Mouse (Mus musculus) c-Kit-positive CD71-negative TER-119-negative erythroid progenitor cells, embryonic 14.5 days (primary cell): Measurements from ENCODE around the gene Nalcn.
A peak's percentile ranks its signal among the peaks of the same experiment; 100 is the strongest.
"Not testable (repeated sequence)": the region's sequence is repeated elsewhere in the genome, so short reads cannot be mapped to it uniquely, and the experiment has no call there.

ENCODE experiments used
- DNase-seq: peaks from one replicate; pipeline ENCODE4 v3.0.0-alpha.2; 2013; ENCODE audit warnings: low read depth

Nalcn gene

DNA sequence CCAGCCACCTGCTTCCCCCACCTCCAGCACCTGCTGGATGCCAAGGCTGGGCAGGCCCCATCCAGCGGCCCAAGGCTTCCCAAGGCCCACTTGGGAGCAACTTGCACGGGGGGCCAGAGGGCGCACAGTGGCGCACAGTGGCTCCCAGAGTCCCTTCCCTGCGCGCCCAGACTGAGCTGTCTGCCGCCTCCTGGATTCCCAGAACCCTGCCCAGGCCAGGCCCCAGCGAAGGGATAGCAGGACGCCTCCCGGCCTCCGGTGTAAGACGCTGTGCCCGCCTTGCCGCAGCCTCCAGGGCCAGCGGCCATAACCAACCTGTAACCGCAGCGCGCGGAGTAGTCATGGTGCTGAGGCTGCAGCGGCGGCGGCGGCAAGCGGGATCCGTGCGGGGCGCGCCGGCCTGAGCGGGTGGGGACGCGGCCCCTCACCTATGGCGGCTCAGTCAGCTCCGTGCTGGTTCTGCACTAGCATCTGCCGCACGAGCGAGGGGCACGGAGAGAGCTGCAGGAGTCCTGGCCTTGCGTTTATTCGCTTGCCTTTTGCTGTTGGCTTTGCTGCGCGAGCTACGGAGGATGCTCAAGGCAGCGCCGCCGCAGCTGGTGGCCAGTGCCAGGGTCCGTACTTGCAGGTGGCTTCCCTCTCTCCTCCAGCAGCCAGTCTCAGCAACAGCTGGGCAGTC lies at the start of gene Nalcn:
Gene Nalcn (minus strand): TSS at position 644 of the 679 bp plus-strand sequence.
- no peak for DNase-seq

DNA sequence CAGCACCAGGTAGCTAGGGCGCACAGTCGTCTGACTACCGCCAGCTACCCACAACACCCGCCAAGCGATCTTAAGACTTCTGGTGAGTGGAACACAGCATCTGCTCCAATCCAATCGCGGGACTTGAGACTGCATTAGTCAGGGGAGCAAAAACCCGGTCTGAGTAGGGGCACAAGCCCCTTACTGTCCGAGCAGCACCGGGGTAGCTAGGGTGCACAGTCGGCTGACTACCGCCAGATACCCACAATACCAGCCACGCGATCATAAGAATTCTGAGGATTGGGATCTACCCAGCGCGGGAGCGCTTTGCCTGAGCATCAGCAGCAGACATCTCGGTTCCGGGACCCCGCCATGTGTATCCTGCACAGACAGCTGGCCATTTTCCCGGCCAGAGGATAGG lies 44.1 kb upstream of the Nalcn start:
- DNase-seq = not testable (repeated sequence)

DNA sequence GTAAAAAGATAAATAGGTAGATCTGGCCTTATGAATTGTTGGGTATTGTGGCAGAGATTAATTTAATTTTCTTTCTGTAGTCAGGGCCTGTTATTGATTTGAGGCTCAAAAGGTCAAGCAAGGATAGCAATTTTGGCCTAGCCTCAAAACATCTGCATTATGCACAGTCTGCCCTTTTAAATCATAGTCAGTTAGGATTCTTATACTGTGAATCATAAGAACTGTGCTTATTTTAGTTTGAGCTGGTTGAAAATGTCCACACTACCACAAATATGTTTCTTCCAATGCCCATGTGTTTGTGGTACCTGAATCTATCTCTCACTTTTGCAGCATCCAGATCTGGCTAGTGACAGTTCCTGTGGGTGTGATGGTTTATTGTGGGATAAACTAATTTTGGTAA lies 37.5 kb upstream of the Nalcn start:
- DNase-seq = no peak

DNA sequence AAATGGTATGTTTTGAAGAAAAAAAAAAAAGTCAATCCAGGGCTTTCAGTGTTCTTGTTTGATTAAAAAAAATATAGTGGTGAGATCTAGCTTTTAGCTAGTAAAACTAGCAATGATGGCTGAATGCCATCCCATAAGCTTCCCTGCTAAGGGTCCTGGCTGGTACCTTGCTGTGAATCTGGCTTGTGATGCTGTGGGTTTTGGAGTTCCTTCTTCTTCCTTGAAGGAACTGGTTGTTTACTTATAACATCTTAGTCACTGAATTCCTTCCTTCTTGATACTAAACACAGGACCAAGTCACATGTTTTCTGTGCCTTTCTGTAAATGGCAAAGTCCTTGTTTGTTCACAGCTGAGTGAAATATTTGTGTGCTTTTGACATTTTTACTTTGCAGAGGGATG lies 36.3 kb upstream of the Nalcn start:
- no peak for DNase-seq

DNA sequence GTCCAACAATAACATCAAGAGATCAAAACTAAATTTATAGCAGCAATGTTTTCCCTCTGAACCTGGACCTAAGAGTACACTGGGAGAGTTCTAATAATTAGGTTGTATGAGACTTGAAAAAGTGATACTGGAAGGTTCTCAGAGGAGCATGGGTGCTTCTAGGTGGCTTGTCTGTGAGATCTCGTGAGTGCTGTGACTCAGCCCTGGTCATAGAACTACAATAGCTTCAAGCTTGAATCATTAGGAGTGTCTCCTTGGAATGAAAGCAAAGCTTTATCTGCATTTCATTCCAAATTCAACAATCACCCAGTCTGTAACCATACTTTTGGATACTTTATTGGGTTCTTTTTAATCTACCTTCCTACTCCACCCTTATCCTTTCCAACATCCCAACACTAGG lies 35.4 kb upstream of the Nalcn start:
- DNase-seq = no peak

DNA sequence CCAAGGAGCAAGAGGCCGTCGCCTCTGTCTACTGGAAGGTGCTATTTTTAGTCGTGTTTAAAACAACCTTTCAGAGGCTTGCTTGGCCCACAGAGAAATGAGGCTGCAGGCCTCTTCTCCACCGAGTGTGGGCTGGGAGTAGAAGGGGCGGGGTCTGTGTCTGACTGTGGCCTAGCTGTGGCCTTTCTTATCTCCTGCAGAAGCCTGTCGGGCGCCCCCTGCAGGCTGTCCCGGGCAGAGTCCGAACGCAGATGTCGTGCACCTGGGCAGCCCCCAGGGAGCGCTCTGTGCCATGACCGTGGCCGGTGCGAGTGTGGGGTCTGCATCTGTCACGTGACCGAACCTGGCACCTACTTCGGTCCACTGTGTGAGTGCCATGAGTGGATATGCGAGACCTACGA lies 34.1 kb upstream of the Nalcn start:
- DNase-seq = peak; percentile 9

DNA sequence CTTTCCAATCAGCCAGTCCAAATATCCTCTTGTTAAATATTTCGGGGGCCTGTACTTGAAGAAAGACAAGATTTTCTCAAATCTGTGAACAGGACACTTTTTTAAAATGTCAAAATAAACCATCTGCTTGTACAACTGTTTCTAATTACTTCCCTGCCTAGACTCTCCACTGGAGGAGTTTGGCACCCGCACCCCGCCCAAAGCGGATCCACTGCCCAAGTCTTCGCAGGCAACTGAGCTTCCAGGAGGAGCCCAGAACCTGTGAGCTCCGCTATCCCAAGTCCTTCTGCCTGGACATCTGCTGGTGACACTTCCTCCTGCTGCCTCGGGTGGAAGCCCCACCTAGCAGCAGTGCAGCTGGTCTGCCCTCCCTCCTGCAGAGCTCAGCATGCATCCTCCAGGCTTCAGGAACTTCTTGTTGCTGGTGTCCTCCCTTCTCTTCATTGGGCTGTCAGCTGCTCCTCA lies 33.0 kb upstream of the Nalcn start, which contains the start of gene Itgbl1:
Gene Itgbl1 (plus strand): TSS at position 51 of the 465 bp plus-strand sequence.
- DNase-seq = no peak

DNA sequence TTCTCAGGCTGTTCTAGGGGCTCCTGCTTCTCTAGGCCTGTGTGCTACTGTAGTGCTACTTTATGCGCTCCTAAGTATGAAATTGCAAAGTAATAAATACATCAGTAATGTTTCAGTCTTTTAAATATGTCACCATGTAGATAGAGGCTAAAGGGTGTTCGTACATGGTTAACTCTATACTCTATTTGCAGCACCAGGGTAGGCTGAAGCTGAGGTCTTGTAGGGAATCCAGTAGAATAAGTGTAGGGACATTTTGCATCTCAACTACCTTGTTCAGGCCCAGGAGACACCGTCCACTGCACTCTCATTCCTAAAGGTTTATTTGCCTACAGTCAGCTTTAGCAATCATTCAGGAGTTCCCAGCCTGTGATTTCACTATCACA lies 227 bp upstream of the Nalcn start:
- DNase-seq = no peak

DNA sequence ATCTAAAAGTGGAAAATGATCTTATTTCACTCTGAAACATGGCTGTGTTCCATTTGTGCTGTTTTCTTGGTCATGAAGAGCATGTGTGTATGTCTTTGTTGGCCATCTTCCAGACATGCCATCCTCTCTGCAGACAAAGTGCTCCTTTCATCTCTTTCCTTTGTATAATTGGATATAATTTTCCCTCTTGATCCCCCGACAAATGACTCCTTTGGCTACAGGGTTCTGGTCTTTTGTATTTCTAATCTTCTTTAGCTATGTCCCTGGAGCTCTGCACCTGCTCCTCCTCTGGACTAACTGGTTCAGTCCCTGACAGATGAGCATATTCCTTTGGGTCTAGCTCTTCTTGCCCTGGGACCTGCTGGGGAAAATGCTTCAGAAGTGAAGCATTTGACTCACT lies 4.0 kb downstream of the Nalcn start:
- no peak for DNase-seq

DNA sequence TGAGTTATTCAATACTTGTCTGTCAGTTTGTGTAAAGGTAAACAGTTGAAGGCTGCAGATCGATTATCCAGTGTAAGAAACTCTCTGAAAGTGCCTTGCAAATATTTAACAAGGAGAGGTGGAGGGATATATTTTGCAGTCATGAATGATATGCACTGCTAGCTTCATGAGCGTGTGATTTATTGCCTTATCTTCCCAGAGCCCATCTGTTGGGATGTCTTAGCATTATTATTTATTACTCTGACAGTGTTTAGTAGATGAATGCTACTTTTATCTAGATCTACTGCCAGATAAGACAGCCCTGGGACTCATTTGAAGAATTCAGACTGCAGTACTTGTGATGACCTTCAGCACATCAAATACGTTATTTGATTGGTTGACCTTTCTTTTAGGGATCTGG lies 31.7 kb downstream of the Nalcn start:
- DNase-seq = no peak

DNA sequence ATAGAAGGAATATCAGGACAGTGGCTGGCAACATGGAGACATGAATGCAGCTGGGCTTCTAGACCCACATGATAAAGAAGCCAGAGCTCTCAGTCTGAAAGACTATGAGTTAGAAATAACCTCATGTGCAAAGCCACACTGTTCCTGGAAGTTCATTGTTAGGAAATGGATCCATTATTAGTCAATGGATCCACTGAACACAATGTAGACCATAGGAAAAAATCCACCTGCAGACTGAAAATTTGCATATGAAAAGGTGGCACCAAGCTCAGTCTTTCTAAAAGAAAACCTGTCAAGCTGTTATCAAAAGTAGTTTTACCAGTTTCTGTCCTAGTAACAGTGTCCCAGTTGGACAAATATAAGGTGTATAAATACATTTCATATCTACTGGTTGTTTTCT lies 39.5 kb downstream of the Nalcn start:
- no peak for DNase-seq

DNA sequence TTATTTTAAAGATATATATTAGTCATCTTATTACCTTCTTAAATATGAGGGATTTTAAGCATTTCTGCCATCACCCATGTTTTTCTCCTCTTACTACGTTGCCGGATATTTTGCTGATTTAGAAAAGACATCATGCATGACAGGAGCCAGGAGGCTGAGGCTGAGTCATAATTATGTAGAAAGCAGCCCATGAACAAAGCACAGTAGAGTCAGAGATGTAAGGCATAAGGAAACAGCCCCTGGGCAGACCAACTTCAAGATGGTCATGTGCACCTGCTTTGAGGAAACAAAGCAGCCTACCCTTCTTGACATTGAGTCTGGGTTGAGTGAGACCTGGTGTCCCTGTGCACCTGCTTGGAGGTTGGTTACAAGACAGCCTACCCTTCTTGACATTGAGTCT lies 44.5 kb downstream of the Nalcn start:
- no peak for DNase-seq

DNA sequence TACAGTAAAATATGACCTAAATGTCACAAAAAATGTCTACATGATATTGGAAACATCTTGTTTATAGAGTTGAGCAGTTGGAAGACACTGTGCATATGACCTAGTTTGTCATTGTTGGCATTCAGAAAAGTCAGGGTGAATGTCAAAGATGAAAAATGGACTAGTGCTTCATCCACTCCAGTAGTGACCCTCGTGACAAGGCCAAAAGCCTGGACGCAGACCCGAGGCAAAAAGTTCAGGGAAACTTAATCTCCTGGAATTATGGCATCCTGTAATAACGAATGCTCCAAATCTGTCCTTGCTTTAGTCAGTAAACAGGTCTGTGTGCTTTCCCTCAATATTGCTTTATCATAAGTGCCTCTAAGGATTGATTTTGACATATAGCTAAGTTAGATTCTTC lies 51.6 kb downstream of the Nalcn start:
- DNase-seq = no peak

DNA sequence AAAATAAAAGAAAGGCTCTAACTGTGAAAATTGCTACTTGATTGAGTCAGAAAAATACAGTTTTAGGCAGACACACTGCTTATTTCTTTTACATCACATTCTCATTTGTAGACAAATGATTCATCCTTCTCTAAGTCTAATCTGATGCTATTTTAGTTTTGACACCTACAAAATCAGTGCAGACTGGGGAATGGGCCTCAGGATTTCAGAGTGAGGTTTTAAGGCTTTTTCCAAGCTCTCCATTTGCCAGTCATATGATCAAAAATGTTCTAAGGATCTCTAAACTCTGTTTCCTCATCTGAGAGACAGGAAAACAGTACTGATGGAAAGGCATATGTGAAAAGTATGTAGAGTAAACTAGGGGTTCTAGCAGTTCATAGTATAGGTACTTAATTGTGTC lies 52.0 kb downstream of the Nalcn start:
- no peak for DNase-seq

DNA sequence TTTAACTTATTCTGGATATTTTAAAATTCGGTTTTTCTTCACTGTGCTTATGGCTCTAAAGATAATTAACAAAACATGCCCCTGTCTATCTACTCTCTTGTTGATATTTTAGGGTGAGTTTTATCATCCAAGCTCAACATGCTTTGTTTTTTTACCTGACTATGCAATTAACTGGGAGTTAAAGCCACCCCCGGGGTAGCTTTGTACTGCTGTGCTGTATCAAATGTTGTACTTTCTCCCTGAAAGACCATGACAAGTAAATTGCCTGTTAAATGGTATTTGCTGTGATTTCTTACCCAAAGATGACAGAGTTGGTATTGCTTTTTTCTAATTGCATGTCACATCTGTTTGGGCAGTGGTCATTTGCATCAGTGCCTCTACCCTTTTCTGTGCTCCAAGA lies 60.3 kb downstream of the Nalcn start:
- DNase-seq = no peak

DNA sequence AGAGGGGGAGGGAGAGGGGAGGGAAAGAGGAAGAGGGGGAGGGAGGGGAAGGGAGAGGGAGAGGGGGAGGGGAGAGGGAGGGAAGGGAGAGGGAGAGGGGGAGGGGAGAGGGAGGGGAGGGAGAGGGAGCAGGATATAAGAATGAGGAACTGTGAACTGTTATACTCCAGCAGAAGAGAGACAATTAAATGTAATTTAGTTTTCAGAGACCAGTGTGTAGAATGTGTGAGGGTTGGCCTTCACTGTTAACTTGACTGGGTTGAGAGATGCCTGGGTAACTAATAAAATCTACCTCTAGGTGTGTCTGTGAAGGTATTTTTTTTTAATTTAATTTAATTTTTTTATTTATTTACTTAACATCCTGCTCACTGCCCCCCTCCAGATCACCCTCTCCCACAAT lies 71.4 kb downstream of the Nalcn start:
- DNase-seq = no peak

DNA sequence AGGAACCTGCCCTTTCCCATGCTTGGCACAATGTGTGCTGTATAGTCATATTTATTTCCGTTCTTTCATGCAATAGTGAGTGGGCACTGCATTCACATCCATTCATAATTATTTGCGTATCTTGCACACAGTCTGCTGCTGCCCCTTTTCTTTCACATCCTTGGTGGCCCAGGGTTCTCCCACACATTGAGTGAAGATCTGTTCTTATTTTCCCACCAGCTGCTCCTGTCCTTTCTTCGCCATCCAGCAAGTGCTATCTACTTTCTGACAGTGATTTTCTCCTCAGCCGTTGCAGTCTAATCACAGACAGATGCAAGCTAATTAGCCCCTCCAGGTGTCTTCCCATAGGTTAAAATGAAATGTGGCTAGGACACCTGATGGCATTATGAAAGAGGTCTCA lies 72.0 kb downstream of the Nalcn start:
- no peak for DNase-seq

DNA sequence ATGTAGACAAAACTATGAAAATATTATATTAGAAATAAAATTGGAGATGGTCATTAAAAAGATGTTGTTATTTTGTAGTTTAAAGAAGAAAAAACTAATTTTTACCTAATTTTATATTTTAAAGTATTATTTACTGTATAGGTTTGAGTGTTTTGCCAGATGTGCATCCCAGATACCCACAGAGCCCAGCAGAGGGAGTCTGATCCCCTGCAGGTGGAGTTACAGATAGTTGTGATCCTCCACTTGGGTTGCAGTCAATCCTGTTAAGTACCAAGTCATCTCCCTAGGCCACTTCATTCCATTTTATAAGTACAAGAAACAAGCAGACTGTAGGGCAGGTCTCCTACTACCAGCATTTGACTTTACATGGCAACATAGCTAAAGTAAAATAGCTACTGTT lies 84.6 kb downstream of the Nalcn start:
- DNase-seq = no peak

DNA sequence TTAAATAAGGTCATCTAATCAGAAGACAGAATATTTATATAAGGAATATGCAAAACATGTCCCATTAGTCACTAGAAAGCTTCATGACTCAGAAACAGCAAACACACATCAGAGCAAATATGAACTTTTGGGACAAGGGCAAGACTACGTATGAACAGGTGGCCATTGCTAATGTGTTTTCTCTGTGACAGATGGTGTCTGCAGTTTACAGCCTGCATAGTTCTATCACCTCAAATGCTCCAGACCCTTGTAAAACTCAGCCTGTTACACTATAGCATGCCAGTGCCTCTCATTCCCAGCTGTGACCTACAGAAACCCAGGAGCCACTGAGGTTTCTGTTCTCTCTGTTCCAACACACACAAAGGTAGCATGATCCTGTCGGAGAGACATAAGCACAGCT lies 91.3 kb downstream of the Nalcn start:
- no peak for DNase-seq

DNA sequence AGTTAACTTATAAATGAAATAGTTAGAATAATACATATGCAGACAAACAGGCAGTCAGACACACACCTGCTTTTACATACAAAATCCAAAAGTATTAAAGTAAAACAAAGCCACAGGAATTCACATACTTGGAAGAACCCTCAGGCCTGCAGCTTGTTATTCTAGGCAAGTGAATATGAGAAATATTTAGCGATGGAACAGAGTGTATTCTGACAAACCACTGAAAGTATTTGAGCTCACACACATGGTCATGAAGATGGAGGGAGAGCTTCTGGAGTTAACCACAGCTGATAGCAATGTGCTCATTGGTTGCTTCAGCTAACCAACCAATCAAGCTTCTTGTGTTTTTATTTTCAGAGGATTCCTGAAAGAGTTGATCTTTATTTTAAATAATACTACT lies 93.9 kb downstream of the Nalcn start:
- DNase-seq = no peak

DNA sequence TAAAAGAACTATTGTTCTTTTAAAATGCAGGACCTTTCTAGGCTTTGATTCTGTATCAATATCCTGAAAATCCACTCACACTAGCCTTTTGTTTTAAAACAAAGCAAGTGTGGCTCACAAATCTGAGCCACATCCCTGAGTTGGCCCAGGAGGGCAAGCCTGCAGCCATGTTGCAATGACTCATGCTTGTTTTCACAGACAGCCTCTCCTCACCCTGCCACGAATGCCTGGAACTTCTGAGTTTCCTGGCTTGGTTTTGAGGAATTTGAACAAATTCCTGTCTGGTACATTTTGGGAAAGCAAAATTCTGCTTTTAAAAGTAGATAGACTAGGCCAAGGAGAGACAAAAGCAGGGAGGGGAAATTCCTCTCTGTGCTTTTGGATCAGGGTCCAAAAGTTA lies 95.7 kb downstream of the Nalcn start:
- DNase-seq = no peak

DNA sequence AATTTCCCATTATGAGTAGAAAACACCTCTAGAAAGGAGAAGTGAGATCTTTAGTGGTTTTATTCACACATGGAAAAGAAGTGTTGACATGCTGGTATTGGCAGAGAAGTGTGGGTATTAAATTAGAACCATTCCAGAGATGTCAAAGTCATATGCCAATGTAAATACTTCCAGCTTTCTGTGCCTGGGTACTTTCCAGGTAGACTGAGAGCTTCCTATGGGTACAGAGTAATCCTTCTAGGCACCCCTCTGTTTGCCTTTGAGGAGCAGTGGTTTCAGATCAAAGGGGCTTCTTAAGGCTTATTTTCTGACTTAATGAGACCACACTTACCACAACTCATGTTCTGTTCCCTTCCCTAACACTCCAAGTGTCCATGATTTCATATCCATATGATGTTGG lies 97.8 kb downstream of the Nalcn start:
- no peak for DNase-seq

DNA sequence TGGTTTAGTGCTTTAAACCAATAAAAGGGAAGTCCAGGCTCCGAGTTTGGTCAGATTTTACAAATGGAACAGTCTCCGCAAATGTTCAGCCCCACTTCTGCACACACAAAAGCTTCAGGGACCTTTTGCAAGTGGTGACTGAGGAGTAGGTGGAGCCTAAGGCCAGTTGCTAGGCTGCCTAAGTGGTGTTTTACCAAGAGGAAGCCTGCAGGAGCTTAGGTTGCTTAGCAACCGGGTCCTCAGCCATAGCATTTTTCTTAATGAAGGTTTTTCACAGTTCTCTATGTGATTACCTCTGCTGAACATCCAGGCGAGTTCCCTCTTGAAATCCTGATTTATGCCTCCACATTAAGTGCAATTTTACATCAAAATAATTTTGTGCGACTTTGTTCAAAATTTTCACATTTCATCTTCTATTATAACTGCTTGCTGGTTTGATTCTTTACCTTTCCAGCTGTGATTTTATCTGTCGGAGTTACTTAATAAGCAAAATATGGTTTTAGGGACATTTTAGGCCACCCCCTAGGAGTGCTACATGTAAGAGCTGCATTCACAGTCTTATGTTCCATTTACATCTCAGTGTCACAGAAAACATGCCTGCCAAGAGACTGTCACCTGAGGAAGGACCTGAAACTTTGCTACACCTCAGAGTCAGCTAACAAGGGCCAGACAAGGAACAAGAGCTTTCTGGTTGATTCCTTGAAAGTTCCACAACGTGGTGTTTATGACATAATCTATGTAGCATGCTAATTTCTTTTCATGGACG lies 113.4 kb downstream of the Nalcn start:
- no peak for DNase-seq

DNA sequence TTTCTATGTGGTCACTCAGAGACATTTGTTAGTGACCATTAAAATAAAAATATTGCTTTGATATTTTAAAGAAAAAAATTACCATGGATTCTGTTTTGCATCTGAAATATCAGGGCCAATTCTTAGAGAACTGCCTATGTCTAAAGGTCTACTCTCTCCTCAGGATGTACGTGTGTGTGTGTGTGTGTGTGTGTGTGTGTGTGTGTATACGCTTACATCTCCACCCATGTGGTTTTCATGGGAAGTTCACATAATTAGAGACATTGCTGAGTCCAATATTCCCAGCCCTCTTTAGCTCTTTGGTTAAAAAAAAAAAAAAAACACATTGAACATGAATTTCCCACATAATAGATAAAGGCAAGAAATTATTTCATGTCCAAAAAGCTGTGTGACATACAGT lies 114.0 kb downstream of the Nalcn start:
- no peak for DNase-seq
